Mouse (Mus musculus): ENCODE data around the gene Mypn. TPM values are rescaled to one million over a fixed set of nuclear protein-coding genes. Genes with fewer than 3 reads are reported as not detected.

Mypn gene
- polyA plus RNA-seq (2015; fragmentation: Nextera tagmentation; extraction: Ambion mirVana), result 0.15 and 0.17 TPM in 2 replicates

GRCm38 (mm10) chr10:63203728-63204127 is at the start of gene Mypn:
Mypn (minus strand) TSS chr10:63203952.
- H3K4me3 ChIP-seq, result no peak within 1 kb of the TSS
- no peak within 1 kb of the TSS for H3K9ac ChIP-seq (replicated peaks)
- no peaks in the 10 kb centered on the region for H3K27me3 ChIP-seq
- 93% methylated on average over 15 of the region's 15 CpGs for WGBS
- ATAC-seq (replicated peaks), result no peak
- no peaks in the 10 kb centered on the region for H3K36me3 ChIP-seq
- H3K9me3 ChIP-seq, result no peaks in the 10 kb centered on the region
- H3K4me2 ChIP-seq (replicated peaks), result no peak within 1 kb of the TSS
- no peak within 1 kb of the TSS for H3K27ac ChIP-seq (replicated peaks)
- H3K4me1 ChIP-seq, result no peaks in the 10 kb centered on the region

- WGBS, result 95% methylated on average over 6 of the region's 6 CpGs
- H3K9ac ChIP-seq (replicated peaks), result no peak overlapping the region
- no peak overlapping the region for H3K27ac ChIP-seq (replicated peaks)
- no peak overlapping the region for H3K4me3 ChIP-seq
- H3K36me3 ChIP-seq, result peaks cover 7% of the 10 kb centered on the region; the same call in 1 of the 2 replicates
- no peak for ATAC-seq (replicated peaks)
- H3K4me1 ChIP-seq, result peaks cover 19% of the 10 kb centered on the region
- no peak overlapping the region for H3K4me2 ChIP-seq (replicated peaks)
- no peaks in the 10 kb centered on the region for H3K27me3 ChIP-seq
- H3K9me3 ChIP-seq, result no peaks in the 10 kb centered on the region
Measured at GRCm38 (mm10) chr10:63248421-63248820, 44.7 kb upstream of the Mypn start.

DNA sequence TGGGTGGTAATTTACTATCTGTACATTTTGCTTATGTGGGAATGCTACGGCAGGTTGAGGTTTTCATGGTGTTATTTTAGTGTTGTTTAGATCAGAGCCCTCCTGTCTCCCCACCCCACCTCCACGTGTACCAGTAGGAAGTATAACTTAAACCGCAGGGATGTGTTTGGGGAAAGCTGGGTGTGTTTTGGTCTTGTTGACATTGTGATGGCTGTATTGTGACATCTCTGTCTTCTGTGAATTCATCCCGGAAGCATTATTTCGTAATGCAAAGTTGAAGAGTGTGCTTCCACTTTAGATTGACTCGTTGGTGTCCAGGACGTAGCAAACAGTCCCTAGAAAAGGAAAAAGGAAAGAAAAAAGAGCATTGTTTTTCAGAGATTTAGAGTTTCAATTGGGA is 43.7 kb upstream of the Mypn start:
- no peaks in the 10 kb centered on the region for H3K9me3 ChIP-seq
- peaks cover 25% of the 10 kb centered on the region for H3K4me1 ChIP-seq
- H3K27ac ChIP-seq (replicated peaks), result no peak overlapping the region
- H3K36me3 ChIP-seq, result no peaks in the 10 kb centered on the region; the same call in 1 of the 2 replicates
- H3K4me2 ChIP-seq (replicated peaks), result no peak overlapping the region
- no peak overlapping the region for H3K4me3 ChIP-seq
- no peak for ATAC-seq (replicated peaks)
- H3K27me3 ChIP-seq, result no peaks in the 10 kb centered on the region
- H3K9ac ChIP-seq (replicated peaks), result no peak overlapping the region
- 77% methylated on average over 7 of the region's 7 CpGs for WGBS

GRCm38 (mm10) chr10:63245846-63246245 is 42.1 kb upstream of the Mypn start:
- no peaks in the 10 kb centered on the region for H3K27me3 ChIP-seq
- no peak for ATAC-seq (replicated peaks)
- H3K4me1 ChIP-seq, result peaks cover 29% of the 10 kb centered on the region
- H3K36me3 ChIP-seq, result no peaks in the 10 kb centered on the region; the same call in 1 of the 2 replicates
- H3K4me3 ChIP-seq, result no peak overlapping the region
- 94% methylated on average over 3 of the region's 3 CpGs for WGBS
- no peak overlapping the region for H3K27ac ChIP-seq (replicated peaks)
- no peaks in the 10 kb centered on the region for H3K9me3 ChIP-seq
- no peak overlapping the region for H3K9ac ChIP-seq (replicated peaks)
- H3K4me2 ChIP-seq (replicated peaks), result no peak overlapping the region

GRCm38 (mm10) chr10:63244746-63245145 is 41.0 kb upstream of the Mypn start:
- peak overlapping the region; percentile 94; the same call in 1 of the 2 replicates for H3K9ac ChIP-seq (replicated peaks)
- H3K27ac ChIP-seq (replicated peaks), result peak overlapping the region; percentile 97; the same call in 1 of the 2 replicates
- ATAC-seq (replicated peaks), result no peak

GRCm38 (mm10) chr10:63244055-63244671 is 40.4 kb upstream of the Mypn start:
- Histone ChIP-seq H3K9me3 (no peaks in the 10 kb centered on the region), H3K4me1 (peaks cover 29% of the 10 kb centered on the region), H3K9ac (replicated peaks) (peak overlapping the region; percentile 94), H3K4me3 (peak overlapping the region; percentile 88), H3K4me2 (replicated peaks) (peak overlapping the region; percentile 63), H3K27ac (replicated peaks) (peak overlapping the region; percentile 97), H3K36me3 (no peaks in the 10 kb centered on the region), H3K27me3 (no peaks in the 10 kb centered on the region)
- peak; percentile 80 for ATAC-seq (replicated peaks)
- under 1% methylated on average over 41 of the region's 41 CpGs for WGBS

More at GRCm38 (mm10) chr10:63244746-63245145, 41.0 kb upstream of the Mypn start:
- peak overlapping the region; percentile 88 for H3K4me3 ChIP-seq
- peak overlapping the region; percentile 63 for H3K4me2 ChIP-seq (replicated peaks)
- 14% methylated on average over 5 of the region's 5 CpGs for WGBS
- no peaks in the 10 kb centered on the region for H3K27me3 ChIP-seq
- H3K9me3 ChIP-seq, result no peaks in the 10 kb centered on the region
- no peaks in the 10 kb centered on the region for H3K36me3 ChIP-seq
- H3K4me1 ChIP-seq, result peaks cover 29% of the 10 kb centered on the region

DNA sequence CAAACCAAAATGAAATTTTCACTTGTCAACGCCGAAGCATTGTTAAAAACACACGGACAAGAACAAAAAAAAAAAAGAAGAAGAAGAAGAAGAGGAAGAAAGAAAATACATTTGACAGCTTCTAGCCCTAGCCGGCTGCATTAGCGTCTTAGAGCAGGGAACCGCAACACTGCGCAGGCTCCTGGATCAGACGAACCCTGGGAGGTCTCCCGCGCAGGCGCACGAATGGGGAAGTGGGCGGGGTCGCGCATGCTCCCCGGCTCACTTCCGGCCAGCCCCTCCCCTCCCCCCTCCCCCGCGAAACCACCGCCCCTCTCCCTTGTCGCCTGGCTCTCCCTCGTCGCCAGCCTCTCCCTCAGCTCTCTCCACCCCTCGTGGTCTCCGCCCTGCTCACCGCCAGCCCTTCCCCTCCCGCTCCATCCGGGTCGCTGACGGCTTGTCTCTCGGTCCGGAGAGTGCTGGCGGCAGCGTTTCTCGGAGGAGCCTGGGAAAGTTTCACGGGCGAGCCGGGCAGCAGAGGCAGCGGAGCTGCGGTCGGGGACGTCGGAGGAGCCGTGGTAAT is 39.8 kb upstream of the Mypn start, which contains the start of gene Herc4:
Gene Herc4 (plus strand): TSS at position 318 of the 562 bp plus-strand sequence.
- Histone ChIP-seq H3K4me3 (peak within 1 kb of the TSS; percentile 88), H3K27me3 (no peaks in the 10 kb centered on the region), H3K9ac (replicated peaks) (peak within 1 kb of the TSS; percentile 94), H3K27ac (replicated peaks) (peak within 1 kb of the TSS; percentile 97), H3K4me2 (replicated peaks) (peak within 1 kb of the TSS; percentile 65), H3K9me3 (no peaks in the 10 kb centered on the region), H3K36me3 (no peaks in the 10 kb centered on the region), H3K4me1 (peaks cover 29% of the 10 kb centered on the region)
- under 1% methylated on average over 42 of the region's 44 CpGs for WGBS
- peak; percentile 99 for ATAC-seq (replicated peaks)

GRCm38 (mm10) chr10:63242798-63243435 is 39.2 kb upstream of the Mypn start:
- peak overlapping the region; percentile 65 for H3K4me2 ChIP-seq (replicated peaks)
- peaks cover 29% of the 10 kb centered on the region for H3K4me1 ChIP-seq
- WGBS, result 29% methylated on average over 12 of the region's 12 CpGs
- no peaks in the 10 kb centered on the region for H3K27me3 ChIP-seq
- H3K4me3 ChIP-seq, result peak overlapping the region; percentile 88
- no peak for ATAC-seq (replicated peaks)
- peak overlapping the region; percentile 45 for H3K27ac ChIP-seq (replicated peaks)
- H3K36me3 ChIP-seq, result no peaks in the 10 kb centered on the region
- H3K9ac ChIP-seq (replicated peaks), result peak overlapping the region; percentile 53
- no peaks in the 10 kb centered on the region for H3K9me3 ChIP-seq

GRCm38 (mm10) chr10:63240868-63241271 is 37.1 kb upstream of the Mypn start:
- ATAC-seq (replicated peaks), result no peak
- WGBS, result 76% methylated on average over 2 of the region's 2 CpGs
- Histone ChIP-seq H3K27me3 (no peaks in the 10 kb centered on the region), H3K27ac (replicated peaks) (no peak overlapping the region), H3K4me2 (replicated peaks) (no peak overlapping the region), H3K36me3 (no peaks in the 10 kb centered on the region), H3K4me1 (peaks cover 23% of the 10 kb centered on the region), H3K9ac (replicated peaks) (no peak overlapping the region), H3K9me3 (no peaks in the 10 kb centered on the region), H3K4me3 (no peak overlapping the region)

- Histone ChIP-seq H3K9me3 (no peaks in the 10 kb centered on the region), H3K27me3 (no peaks in the 10 kb centered on the region), H3K27ac (replicated peaks) (no peak overlapping the region), H3K9ac (replicated peaks) (no peak overlapping the region), H3K36me3 (no peaks in the 10 kb centered on the region), H3K4me2 (replicated peaks) (no peak overlapping the region), H3K4me3 (no peak overlapping the region), H3K4me1 (peaks cover 15% of the 10 kb centered on the region)
- 83% methylated on average over 2 of the region's 2 CpGs for WGBS
- no peak for ATAC-seq (replicated peaks)
Measured at GRCm38 (mm10) chr10:63239848-63240247, 36.1 kb upstream of the Mypn start.

GRCm38 (mm10) chr10:63238090-63238489 is 34.3 kb upstream of the Mypn start:
- Histone ChIP-seq H3K4me1 (peaks cover 10% of the 10 kb centered on the region), H3K27ac (replicated peaks) (no peak overlapping the region), H3K27me3 (no peaks in the 10 kb centered on the region), H3K4me2 (replicated peaks) (no peak overlapping the region), H3K4me3 (no peak overlapping the region), H3K9me3 (no peaks in the 10 kb centered on the region), H3K9ac (replicated peaks) (no peak overlapping the region), H3K36me3 (no peaks in the 10 kb centered on the region)
- ATAC-seq (replicated peaks), result no peak
- WGBS, result 73% methylated on average over 4 of the region's 4 CpGs

DNA sequence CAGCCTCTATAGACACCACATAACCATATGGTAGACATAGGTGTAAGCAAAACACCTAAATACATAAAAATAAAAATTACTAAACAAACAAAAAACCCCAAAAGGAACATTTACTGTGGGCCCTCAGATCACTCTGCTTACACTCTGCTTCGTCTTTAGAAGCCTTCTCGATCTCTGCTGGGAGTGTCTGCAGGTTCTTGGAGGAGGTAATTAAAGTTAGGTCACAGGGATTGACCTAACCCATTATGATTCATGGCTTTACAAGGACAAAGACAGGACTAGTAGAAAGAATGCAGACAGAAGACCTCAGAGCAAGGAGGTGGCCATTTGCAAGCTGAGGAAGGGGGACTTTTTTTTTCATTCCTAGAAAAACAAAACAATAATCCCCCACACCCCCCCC is 33.5 kb upstream of the Mypn start:
- Histone ChIP-seq H3K9ac (replicated peaks) (no peak overlapping the region), H3K4me2 (replicated peaks) (no peak overlapping the region), H3K27ac (replicated peaks) (no peak overlapping the region), H3K9me3 (no peaks in the 10 kb centered on the region), H3K27me3 (no peaks in the 10 kb centered on the region), H3K4me3 (no peak overlapping the region), H3K4me1 (peaks cover under 1% of the 10 kb centered on the region; the same call in 1 of the 2 replicates), H3K36me3 (no peaks in the 10 kb centered on the region)
- WGBS, result 51% methylated on average over 2 of the region's 2 CpGs
- no peak for ATAC-seq (replicated peaks)

All from forebrain, embryonic 15.5 days (tissue).